Mouse (Mus musculus) hindlimb bud, embryonic 11.5 days (tissue): Measurements from ENCODE around the gene Eef1akmt4.

Experiments used
- DNase-seq: peaks from one replicate; pipeline ENCODE4 v3.0.0-alpha.2; 2012; ENCODE audit warnings: low read depth, low spot score; ENCODE audit errors: extremely low spot score

Eef1akmt4 gene

DNA sequence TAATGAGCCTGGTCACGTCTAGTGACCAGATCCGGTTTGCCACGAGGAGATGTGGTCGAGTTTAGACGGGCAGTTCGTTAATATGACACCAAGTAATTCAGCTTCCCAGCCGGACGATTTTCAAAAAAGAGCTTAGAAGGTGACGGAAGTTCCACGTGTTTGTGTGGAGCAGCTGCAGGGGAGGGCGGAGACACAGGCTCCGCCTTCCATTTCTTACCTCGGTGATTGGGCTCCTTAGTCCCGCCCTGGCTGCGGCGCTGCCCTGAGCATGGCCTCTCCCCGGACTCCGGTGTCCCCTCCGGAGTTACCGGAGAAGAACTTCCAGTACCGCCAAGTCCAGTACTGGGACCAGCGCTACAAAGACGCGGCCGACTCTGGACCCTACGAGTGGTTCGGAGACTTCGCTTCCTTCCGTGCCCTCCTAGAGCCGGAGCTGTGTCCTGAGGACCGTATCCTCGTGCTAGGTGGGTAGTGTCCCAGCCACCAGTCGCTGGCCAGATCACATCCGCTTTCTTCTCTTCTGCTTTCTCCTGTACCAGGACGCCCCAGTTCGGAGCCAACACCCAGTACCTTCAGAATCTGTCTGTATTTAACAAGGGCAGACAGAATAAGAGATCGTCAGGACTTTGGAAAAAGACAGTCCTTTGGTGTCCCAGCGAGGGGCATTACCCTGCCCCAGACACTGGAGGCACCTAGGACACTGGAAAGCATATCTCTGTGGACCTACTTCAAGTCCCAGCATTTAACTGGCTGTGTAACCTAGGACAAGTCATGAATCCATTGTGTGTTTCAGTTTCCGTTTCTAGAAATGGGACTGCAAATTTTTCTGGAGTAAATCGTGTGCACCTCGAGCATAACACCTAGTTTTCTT, at the start of gene Eef1akmt4, which contains the start of the genes Gm49333 and Alg3:
Gene Eef1akmt4 (plus strand): TSS at position 237 of the 871 bp plus-strand sequence.
Gene Gm49333 (plus strand): TSS at position 254 of the 871 bp plus-strand sequence.
Gene Alg3 (minus strand): TSS at position 379 of the 871 bp plus-strand sequence.
- peak; percentile 89 for DNase-seq

DNA sequence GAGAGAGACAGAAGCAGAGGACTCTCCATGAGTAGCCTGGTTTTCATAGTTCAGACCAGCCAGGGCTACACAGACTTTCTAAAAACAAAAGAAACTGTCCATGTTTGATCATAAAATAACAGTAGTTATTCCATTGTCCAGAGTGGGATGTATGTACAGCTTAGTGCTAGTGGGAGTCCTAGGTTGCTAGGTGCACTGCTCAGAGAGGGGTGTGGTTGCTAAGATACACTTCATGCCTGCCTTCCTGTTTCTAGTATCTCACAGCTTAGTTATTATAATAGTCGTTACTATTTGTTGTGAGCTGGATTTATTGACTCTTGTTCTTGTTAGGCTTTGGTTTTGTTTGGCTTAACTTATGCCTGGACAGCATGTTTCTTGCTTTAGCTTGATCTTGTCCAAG, 46.3 kb upstream of the Eef1akmt4 start:
- no peak for DNase-seq

DNA sequence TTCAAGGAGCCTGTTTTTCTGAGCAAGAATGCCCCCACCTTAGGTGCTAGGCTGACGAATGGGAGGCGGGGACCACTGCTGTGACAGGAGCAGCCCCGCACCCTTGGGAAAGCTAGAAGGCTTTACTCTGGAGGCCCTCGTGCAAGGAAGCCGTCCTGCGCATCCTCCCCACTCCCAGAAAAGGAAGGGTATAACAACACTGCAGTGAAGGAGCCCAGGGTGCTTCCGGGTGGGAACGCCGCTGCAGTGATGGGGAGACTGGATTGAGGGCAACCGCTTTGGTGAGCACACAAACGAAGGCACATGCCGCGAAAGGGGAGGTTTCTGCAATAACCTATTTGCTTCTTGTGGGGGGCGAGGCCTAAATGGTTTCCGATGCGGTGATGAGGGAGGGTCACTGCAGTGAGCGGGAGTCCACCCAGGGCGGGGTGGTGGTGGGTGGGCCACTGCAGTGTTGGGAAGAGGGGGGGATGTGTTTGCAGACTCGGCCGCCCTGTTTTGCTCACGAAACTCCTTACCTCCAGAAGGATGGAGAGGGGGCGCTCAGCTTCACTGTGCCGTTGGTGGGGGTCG, 21.9 kb upstream of the Eef1akmt4 start, which contains the start of gene Vwa5b2:
Gene Vwa5b2 (plus strand): TSS at position 106 of the 573 bp plus-strand sequence.
- no peak for DNase-seq

DNA sequence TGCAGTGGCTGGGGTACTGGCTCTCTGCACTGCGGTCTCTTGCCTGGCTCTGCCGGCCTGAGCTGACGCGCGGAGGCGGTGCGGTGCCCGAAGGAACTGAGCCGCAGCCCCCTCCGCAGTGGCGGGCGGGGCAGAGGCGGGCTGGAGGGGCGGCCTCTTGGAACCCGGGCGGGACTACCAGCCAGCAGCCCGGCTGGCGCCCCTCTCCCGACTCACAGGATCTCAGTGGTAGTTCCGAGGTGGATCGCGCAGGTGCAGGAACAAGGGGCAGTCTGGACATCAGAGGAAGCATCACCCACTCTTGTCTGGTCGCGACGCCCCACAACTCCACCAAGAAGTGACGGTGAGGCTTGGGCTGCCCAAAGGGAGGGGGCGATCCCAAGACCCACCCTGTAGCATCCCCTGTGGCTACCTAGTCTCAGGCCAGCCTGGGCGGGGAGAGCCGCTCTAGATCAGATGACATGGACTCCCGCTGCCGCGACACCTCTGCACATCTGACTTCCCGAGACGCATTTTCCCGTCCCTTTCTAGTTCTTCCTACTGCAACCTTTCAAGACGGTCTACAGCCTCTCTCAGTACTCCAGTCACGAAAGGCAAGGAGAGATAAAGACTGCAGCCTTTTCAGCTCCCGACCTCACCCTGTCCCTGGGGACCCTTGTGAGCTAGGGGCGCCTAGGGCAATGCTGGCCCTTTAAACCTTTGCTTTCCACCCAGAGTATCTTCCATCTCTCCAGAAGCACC, 21.3 kb upstream of the Eef1akmt4 start:
- DNase-seq = no peak

DNA sequence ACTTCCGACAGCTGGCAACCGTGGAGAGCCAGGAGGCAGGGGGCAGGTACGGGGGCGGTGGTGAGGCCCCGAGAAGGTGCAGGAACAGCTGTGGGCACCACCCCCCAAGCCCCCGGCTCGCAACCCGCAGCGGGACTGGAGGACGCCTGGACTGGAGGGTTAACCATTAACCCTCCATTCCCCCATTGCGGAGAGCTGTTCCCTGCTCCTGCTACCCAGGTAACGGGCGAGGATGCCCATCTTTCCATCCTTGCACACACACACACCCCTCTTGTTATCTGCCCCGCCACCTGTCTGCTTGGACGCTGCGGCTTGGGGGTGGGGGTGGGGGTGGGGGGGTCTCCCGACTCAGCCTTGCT, 20.7 kb upstream of the Eef1akmt4 start:
- no peak for DNase-seq

DNA sequence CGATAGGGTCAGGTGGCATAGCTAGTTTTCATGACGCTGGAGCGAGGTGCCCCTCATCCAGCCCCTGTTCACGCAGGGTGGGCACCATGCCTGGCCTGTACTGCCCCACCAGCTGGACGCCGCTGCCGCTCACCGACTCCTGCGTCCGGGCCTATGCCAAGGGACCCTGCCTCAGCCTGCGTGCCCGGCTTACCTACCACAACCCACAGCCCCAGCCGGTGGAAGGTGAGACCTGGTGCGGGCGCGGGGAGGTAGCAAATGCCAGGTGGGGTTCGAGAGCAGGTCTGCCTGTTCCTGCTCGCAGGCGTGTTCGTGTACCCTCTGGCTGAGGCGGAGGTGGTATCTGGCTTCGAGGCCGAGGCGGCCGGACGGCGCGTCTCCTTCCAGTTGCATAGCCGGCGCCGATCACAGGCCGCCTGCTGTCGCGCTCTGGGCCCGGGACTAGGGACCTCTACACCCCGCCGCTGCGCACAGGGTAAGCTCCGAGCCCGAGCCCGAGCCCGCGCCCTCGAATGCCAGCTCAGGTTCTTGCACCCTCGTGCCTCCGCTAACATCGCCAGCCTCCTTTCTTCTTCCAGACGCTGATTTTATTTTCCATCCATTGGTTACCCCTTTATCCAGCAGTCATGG, 20.2 kb upstream of the Eef1akmt4 start:
- no peak for DNase-seq

DNA sequence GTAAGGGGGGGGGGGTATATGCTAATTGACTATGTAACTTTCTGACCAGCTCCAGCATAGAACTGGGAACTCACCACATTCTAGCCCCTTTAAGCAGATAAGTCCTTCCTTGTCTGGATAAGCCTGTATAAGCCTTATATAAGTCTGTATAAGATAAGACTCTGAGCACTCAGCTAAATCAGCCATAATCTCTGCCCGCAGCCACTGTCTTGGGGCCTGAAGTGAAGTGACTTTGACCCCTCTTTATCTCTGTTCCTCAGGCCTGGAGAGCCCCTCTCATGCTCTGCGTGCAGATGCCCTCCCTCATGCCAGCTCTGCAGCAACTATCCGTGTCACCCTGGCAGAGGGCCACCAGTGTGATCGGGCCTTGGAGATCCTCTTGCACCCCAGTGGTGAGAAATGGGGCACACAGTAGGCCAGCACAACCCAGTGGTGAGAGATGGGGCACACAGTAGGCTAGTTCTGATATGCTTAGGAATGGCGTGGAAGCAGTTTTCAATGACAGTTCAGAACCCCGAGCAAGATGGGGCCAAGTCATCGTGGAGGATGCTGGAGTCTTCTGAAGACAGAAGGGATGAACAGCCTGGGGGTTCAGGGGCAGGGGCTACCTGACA, 16.2 kb upstream of the Eef1akmt4 start:
- DNase-seq = no peak

DNA sequence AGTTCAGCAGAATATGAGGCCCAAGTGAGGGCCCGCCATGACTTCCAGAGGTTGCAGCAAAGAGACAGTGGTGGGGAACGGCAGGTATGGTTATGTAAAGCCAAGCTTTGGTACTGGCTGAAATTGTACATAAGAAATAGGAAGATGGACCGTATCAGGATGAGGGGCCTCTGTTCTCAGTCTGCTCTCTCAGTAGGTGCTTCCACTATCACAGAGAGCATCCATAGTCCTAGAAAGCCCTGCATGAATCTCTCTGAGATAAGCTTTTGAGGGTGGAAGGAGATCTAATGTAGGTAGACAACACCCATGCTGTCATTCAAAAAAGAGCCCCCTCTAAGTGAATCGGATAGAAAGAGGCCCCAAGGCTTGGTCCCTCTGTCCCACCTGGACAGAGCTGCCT, 15.7 kb upstream of the Eef1akmt4 start:
- DNase-seq = no peak

DNA sequence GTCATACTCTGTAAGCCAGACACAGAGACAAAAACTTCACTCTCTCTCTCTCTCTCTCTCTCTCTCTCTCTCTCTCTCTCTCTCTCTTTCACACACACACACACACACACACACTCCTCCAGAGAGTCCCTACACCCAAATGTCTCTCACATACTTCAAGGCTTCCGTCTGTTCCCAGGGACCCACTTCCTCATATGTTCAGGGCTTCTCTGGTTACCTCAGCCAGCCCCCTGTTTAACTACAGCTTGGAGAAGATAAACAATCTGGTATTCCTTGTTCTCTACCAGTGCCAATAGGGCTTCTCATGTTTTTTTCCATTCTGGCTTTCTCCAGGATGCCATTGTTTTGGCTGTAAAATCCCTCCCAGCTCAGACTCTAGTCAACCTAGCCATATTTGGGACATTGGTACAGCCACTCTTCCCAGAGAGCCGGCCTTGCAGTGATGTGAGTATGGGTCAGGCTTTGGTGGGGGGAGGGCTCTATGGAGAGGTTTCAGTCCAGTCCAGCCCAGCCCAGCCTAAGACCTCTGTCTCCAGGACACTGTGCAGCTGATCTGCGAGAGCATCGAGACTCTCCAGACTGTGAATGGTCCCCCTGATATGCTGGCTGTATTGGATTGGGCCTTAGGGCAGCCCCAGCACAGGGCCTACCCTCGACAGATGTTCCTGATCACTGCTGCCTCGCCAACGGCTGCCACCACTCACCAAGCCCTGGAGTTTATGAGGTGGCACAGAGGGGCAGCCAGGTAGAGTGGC, 14.5 kb upstream of the Eef1akmt4 start:
- no peak for DNase-seq

DNA sequence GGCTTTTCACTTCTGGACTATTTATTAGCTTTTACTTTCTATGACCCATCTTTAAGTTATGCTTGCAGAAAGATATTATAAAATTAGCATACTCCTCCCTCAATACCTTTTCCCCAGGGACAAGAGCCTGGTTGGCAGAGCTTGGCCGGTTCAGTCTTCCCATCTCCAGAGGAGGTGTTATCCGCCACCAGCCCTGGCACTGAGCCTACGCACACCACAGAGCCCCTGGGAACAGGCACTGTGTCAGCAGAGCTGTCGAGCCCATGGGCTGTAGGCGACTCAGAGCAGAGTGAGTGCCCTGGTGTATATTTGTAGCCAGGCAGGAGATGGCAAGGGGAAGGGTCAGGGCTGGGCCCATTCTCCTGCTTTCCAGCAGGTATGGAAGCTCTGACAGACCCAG, 10.9 kb upstream of the Eef1akmt4 start:
- no peak for DNase-seq

DNA sequence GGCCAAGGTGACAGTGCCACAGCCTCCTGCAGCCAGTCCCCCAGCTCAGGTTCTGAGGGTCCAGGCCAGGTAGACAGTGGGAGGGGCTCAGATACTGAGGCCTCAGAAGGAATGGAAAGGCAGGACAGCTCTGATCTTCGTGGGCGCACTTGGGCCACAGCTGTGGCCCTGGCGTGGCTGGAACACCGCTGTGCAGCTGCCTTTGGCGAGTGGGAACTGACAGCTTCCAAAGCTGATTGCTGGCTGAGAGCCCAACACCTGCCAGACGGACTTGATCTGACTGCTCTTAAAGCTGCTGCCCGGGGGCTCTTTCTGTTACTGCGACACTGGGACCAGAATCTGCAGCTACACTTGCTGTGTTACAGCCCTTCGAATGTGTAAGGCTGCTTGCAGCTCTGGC, 6.7 kb upstream of the Eef1akmt4 start:
- DNase-seq = no peak

DNA sequence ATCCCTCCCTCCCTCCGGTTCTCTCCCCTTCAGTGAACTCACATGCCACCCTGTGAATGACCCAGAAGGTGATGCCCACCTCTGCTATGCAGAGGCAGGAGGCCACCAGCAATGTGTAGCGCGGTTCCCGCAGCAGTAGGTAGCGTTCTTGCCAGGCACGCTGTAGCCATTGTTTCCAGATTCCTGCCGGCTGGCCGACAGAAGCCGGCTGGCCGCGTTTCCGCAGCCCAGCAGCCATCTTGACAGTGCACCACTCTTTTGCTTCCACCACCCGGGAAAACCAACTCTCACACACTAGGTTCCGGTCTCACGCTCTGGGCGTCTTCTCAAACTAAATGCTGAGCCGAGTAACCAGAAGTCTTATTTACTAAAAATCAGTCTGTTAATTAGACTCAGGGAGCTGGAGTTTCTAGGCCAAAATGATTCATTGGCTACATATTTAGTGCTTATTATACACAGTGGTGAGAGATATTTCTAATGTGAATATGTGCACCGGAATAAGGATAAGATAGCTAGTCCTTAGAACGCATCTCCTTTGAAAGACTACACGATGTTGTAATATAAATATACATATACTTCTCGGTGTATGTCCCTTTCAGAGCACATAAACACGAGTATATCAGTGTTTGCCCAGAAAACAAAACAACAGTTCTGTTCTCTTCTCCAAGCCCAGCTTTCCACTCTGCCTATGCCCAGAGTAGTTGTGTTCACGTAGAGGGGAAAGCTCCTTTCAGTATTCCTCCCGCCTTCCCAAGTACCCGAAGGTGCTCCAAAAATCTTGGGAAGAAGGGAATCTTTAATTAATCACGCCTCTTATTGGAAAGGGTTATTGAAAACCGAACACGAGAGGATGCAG, 664 bp upstream of the Eef1akmt4 start:
- DNase-seq = peak; percentile 80

DNA sequence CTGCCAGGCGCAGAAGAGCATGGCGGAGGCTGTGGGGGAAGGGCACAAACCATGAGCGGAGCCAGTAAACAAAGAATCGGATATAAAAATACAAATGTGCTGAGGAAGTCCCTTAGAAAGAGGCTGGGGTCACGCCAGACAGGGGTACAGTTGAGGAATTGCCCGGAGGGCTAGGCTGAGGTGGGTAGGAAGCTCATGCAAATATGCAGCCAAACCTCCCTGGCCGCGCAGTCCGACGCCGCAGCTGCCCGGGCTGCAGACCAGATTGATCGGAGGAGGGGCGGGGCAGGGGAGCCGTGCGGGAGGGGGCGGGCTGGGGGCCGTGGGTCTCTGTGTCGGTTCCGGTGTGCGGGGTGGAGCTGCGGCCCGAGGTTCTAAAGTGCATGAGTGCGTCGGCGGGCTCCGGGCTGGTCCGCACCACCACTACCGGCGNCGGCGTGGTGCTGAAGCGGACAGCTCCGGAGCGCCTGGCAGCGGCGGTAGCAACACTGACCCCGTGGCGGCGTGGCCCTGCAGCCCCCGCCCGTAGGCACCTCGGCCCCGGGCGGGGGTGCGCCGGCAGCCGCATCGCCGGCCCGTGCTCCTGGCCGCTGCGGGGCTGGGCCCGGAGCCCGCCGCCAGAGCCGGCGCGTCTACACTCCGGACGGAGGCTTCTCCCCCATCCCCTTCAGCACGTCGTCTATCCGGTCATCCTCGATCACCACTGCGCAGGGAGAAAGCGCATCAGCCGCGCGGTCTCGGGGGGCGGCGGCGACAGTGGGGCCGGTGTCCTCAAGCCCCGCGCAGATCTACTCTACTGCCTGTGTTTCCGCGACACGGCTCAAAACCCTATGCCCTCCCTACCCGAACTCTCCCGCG, 8.4 kb downstream of the Eef1akmt4 start:
- no peak for DNase-seq

DNA sequence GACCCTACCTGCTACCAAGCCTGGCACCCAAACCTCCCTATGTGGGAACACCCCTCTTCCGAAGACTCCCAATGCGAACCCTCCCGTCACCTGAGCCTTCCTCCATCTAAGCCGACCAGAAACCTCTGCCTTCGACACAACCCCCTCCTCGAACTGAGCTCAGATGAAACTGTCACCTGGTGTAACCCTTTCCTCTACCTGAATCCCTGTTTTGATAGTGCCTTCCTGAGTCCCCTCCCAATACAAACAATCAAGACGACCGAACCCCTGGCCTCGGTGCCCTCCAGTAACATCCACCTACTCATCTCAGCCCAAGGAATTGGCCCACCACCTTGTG, 9.0 kb downstream of the Eef1akmt4 start:
- DNase-seq = no peak

DNA sequence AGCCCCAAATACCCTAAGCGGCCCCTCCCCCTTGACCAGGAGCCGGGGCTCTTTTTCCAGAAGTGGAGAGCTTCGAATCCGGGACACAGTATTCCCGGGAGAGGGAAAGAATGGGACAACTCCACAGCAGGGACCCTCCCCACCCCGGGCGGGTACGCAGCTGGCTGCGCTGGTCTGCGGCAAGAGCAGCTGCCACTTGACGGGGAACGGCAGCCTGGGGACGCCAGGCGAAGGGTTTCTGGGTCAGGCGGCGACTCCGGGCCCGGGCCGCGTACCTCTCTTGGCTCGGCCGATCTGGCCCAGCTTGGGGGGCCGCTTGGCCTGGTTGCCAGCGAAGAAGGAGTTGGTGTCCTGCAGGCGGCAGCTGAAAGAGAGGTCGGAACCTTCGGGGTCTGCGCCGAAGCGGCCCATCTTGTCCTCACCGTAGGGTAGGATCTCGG, 9.4 kb downstream of the Eef1akmt4 start:
- DNase-seq = no peak

DNA sequence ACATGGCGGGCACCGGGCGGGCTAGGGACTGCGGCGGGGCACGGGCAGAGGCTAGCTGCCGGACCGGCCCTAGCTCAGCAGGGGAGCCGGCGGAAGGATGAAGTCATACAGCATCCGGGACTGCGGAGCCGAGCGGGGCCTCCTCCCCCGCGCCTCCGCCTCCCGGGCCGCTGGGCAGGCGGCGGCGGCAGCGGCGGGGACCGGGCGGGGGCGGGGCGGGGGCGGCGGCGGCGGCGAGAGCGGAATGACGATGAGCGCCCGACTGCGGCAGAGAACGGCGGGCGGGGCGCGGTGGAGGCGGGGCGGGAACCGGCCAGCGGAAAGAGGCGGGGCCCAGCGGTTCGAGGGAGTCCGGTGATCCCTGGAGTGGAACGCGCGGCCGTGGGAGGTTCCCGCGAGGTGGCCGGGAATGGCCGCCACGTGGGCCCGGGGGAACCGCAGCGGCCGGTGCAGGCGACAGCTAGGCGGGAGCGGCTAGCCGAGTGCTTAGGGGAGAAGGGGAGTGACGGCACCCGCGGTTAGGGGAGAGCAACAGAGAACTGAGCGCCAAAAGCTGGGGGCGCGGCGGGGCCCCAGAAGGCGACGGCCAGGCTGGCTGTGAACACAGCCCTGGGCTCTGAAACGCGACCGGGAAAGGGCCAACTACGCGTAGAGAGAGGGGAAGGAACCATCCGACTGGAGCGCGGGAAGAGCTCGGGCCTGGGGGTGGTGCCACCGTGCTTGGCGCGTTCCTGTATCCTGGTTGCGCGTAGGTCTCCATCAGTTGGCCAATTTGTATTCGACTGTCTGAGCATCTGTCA, 10.0 kb downstream of the Eef1akmt4 start, which contains the start of gene Camk2n2:
Gene Camk2n2 (minus strand): TSS at position 97 of the 800 bp plus-strand sequence.
- no peak for DNase-seq

DNA sequence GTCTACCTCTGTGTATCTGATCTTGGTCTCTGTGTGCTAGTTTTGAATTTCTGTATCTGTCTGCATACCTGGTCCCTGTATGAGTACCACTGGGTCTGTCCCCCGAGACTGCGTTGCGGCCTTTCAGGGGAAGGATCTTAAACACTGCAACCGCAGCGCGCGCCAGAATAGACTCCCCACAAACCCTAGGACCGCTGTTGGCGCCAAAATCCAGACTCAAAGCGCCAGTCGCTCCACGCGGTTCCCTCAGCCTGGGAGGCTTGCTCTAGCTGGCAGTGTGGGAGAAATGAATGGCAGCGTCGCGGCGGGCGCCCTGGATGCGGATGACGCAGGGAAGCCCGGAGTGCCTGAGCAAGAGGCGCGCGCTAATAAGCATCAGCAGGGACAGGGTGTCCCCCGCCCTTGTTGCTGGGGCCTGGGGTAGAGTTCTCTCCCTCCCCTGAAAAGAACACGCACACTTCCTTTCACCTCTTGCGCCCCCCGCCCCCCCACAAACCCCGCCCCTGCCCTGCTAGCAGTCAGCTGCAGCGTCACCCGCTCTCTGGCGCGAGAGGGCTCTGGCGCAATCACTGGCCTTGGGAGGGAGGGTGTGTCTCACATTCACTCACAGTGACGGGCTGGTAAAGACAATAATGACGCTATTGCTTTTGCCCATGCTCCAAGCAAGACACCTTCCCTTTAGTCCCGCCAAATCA, 10.7 kb downstream of the Eef1akmt4 start:
- no peak for DNase-seq
